Mouse (Mus musculus) naive thymus-derived CD4-positive, alpha-beta T cell, adult 2 months (primary cell): ENCODE measurements around the gene Ddx28.

ENCODE experiments used
- DNase-seq: peaks from one replicate; pipeline ENCODE4 v3.0.0-alpha.2; 2011; ENCODE audit warnings: low read depth

Ddx28 gene

GRCm38 (mm10) chr8:106011643-106011986 lies at the start of gene Ddx28:
Gene Ddx28, minus strand, starts transcription at chr8:106011882.
- DNase-seq: no peak

DNA sequence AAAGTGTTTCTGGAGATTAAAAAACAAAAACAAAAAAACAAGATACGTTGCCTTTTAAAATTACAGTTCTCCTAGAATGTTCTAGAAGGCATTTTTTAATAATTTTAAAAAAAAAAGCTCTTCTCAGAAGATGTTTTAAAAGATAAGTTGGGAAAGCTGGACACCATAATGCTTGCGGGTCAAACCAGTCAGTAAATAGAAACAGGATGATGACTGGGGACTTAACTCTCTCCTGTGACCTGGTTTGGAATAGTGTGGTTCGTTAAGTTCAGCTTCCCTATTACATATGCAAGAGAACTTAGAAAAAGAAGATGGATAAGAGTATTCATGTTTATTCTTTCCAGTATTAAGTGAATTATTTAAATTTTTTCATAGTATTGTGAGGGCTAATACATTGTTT lies 48.8 kb upstream of the Ddx28 start:
- peak; percentile 34 for DNase-seq

- no peak for DNase-seq
These were observed 48.1 kb upstream of the Ddx28 start for GRCm38 (mm10) chr8:106059613-106060371.

GRCm38 (mm10) chr8:106058731-106059612 lies 47.3 kb upstream of the Ddx28 start, which contains the start of gene Nfatc3:
Gene Nfatc3, plus strand, starts transcription at chr8:106058840.
- peak; percentile 97 for DNase-seq

DNA sequence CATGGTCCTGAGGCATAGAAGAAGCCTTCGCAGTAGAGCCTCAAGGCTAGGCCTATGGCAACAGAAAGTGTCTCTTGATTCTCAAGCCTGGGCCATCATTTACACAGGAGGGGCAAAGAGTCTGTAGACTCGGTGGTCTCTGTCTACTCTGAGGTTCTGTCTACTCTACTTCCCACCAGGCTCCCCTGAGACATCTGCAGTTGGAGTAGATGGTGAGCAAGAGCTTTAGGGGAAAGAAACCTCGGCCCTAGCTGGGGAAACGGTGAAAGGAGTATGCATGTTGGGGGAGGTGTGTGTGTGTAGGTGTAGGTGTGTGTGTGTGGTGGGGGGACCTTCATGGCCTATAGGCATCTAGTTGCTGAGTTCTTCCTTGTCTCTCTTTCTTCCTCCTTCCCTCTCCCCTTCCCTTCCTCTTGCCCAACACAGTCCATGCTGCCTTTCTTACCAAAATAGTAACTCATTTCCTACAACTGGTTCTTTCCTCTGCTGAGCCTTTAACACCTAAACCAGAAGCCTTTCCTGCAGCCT lies 44.8 kb upstream of the Ddx28 start:
- no peak for DNase-seq

GRCm38 (mm10) chr8:106055038-106055437 lies 43.4 kb upstream of the Ddx28 start:
- DNase-seq: peak; percentile 34

GRCm38 (mm10) chr8:106054190-106054811 lies 42.6 kb upstream of the Ddx28 start:
- peak; percentile 82 for DNase-seq

DNA sequence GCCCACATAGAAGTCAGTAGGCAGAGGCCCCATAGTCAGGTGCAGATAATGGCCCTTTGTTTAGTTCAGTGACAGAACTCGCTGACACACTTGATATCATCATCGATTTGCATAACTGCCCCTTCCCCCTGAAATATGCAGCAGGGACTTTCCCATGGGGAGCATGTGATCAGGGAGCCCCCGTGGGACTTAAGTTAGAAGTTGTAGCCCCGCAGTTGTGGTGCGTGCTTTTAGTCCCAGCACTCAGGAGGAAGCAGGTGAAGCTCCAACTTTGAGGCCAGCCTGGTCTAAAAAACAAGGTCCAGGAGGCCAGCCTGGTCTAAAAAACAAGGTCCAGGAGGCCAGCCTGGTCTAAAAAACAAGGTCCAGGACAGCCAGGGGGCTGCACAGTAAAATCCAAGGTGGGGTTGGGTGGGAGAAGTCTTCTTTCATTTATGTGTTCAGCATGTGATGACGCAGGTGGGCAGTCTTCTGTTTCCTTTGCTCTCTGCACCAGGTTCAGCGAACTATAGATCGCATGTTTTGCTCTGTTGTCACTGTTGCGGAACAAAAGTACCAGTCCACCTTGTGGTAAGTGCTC lies 40.9 kb upstream of the Ddx28 start:
- peak; percentile 66 for DNase-seq

DNA sequence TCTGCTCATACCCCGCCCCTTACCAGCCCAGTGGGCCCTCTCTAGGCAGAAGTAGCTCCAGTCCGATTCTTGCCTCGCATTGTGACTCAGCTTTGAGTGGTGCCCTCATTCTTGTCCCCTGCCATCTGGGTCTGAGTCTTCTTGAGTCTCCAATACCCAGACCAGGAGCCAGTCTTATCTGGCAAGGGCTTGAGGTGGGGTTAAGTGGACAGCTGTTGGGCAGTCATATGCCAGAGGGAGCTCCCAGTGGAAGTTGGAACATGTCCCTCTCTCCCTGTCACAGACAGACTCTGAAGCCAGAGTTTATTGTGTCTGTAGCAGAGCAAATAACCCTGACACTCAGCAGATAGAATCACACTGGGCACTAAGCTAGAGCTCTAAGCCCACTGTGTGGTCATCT lies 39.4 kb upstream of the Ddx28 start:
- DNase-seq: no peak

DNA sequence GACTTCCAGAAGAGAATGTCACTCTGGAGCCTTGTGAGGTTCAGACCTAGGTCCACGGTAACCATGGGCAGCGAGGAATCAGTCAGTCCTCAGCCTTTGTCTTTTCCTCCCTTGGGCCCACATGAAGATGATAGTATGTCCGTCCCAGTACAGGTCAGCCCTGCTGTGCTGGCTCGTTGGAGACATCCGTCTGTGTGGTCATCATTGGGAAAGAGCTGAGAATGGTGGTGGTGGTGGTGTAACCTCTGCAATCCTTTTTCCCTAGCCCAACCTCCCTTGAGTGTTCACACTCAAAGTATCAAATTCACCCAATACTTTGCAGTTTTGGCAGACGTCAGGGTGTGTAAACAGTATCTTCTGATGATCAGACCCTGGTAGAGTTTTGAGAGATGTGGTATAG lies 38.2 kb upstream of the Ddx28 start:
- DNase-seq: no peak

- no peak for DNase-seq
These were observed 36.4 kb upstream of the Ddx28 start for GRCm38 (mm10) chr8:106047854-106048630.

GRCm38 (mm10) chr8:106046872-106047559 lies 35.3 kb upstream of the Ddx28 start:
- DNase-seq: no peak

- no peak for DNase-seq
These were observed 32.5 kb upstream of the Ddx28 start for GRCm38 (mm10) chr8:106044151-106044550.

- DNase-seq: no peak
These were observed 31.4 kb upstream of the Ddx28 start for GRCm38 (mm10) chr8:106043055-106043454.

- DNase-seq: no peak
These were observed 28.5 kb upstream of the Ddx28 start for GRCm38 (mm10) chr8:106040218-106040617.

DNA sequence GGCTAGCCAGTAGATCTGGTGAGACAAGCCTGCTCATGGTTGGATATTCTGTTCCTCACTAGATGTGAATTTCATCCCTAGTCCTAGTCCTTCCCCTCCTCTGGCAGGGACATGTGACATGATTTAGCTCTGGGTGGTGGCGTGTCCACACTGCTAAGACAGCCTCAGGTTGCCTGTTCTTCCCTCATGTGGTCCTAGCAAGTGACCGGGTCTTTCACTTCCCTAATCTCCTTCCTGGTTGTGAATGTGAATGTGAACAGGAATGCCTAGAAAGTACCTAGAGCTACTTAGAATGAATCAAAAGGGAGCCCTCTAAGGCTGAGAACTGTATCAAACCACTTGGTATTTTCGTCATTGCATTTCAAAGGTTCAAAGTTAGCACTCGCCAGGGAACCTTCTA lies 27.9 kb upstream of the Ddx28 start:
- DNase-seq: no peak

DNA sequence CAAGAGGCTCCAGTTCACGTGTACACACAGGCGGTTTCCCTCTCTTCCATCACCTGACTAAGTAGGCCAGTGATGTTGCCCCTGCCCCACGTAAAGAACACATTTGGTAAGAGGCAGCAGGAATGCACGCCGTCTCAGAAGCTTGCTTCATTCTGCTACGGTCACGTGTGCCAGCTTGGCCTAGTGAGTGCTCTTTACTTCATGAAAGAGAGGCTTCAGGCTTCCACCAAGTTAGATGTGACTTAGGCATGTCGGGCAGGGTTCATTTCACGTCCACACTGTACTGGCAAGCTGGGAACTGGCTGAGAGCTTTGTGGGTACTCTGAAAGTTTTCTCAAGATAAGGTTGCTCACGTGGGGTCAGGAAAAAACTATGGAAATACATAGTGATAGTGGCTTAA lies 27.0 kb upstream of the Ddx28 start:
- no peak for DNase-seq

DNA sequence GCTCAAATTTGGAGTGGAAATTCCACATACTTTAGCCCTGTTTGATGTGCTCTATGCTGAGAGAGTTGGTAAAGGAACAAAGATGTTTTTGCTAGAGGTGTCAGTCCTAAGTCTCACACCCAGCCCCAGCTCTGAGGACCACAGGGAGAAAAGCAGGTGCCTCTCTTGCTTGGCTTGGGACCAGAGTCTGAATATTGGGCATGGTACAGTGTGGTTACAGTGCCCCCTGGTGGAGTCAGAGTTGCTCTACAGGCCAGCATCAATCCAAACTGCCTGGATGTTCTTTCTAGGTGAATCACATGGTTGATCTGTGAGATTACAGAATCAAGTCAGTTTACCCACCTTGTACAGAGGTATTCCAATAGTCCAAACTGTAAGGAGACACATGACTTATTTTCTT lies 10.8 kb upstream of the Ddx28 start:
- peak; percentile 90 for DNase-seq

GRCm38 (mm10) chr8:106018039-106018438 lies 6.4 kb upstream of the Ddx28 start:
- DNase-seq: no peak

DNA sequence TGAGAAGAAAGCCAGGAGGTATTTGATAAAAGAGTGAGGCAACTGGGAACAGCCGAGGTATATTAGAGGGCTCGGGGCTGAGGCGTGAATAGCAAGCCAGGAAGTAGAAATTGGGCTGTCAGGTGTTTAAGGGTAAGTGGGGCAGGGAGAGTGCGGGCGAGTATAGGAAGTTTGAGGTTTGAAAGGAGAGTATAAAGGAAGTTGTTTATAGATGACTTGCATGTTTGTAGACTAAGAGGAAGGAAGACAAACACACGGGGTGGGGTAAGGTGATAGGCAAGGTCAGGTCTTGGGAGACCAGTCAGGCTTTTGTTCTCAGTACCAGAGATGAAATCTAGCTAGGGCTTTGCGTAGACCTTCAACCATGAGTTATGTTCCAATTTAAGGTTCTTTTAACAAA lies 5.4 kb upstream of the Ddx28 start:
- peak; percentile 51 for DNase-seq

DNA sequence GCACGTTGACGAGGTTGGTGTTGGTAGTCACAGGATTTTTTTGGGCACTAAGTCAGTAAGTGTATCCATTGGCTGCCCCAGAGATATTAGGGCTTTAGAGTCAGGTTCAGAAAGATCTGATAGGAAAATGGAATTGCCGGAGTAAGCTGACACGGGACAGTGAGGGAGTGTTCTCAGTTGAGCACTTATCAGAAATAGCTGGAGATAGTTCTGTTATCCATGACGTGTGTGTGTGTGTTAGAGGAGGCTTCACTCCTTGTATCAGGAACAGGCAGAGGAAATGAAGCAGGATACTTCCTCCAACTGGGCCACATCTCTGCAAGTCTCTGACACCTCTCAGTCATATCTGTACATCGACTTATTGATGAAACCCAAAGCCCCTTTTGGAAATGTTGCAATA lies 4.6 kb upstream of the Ddx28 start:
- DNase-seq: no peak
